Mouse (Mus musculus): Measurements from ENCODE around the gene Baz1b. TPM values are rescaled to one million over a fixed set of nuclear protein-coding genes. Genes with fewer than 3 reads are reported as not detected.

Gene Baz1b
- 54.9 and 58.9 TPM in 2 replicates for polyA plus RNA-seq (2012)

DNA sequence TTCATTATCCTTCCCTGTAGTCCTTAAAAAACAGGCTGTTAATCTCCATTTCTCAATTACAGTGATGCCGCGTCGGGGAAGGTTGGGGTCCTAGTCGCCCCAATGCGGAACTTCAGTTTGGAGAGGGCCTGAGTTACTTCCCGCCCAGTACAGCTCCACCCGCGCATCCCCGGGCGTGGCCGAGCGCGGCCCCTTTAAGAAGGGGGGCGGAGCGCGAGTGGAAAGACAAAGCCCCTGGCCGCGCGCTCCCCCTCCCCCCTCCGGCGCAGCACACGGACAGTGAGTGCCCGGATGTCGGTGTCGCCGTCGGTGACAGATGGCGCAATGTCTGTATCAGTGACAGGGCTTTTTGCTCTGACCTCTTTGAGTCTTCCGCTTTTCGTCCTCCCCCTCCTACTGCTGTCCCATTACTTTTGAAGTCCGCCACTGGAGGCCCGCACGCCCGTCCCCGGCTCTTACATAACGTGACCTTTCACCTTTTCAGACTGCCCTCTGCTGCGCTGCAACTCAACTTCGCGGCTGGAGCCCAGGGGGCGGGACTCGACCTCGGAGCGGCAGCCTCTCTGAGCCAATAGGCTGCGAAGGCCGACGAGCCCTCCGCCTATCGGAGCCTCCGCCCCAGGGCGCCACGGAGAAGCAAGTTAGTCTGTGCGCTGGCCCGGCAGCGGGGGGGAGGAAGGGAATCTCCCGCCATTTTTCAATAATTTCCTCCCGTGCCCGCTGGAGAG lies at the start of gene Baz1b:
TSS of gene Baz1b (plus strand) at position 644 of the 728 bp plus-strand sequence.
- no peak for TF ChIP-seq GATA1 (IDR thresholded peaks at IDR 0.05; ENCODE audit: low read length)

GRCm38 (mm10) chr5:135139881-135140280 lies 47.2 kb upstream of the Baz1b start:
- TF ChIP-seq GATA1 (IDR thresholded peaks at IDR 0.05; ENCODE audit: low read length), result no peak

GRCm38 (mm10) chr5:135144469-135144868 lies 42.6 kb upstream of the Baz1b start:
- no peak for TF ChIP-seq GATA1 (IDR thresholded peaks at IDR 0.05; ENCODE audit: low read length)

DNA sequence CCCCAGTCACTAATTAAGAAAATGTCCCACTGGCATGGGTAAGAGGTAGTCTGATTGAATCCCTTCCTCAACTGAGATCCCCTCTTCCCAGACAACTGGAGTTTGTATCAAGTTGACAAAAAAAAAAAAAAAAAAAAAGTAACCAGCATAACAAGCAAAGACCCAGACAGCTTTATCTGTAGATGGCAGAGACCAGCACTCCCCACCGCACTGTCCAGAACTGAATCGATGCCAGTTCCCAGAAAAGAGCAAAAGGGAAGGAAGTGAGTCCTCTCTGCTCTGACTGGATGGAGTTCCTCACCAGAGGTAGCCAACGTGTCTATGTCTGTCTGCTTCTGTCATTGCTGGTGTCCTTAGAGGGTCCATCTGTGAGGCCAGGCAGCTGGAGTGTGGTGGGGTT lies 41.5 kb upstream of the Baz1b start:
- no peak for TF ChIP-seq GATA1 (IDR thresholded peaks at IDR 0.05; ENCODE audit: low read length)

DNA sequence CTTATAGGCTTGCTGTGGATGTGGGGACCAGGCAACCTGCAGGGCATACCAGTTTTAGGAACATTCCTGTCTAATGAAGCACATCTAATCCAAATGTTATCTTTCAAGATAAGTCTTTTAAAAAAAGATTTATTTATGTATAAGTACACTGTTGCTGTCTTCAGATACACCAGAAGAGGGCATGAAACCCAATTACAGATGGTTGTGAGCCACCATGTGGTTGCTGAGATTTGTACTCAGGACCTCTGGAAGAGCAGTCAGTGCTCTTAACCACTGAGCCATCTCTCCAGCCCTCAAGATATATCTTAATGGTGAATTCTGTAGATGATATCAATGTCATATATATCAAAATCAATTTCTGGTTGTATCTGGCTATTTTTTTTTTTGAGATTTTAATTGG lies 41.1 kb upstream of the Baz1b start:
- TF ChIP-seq GATA1 (IDR thresholded peaks at IDR 0.05; ENCODE audit: low read length), result no peak

DNA sequence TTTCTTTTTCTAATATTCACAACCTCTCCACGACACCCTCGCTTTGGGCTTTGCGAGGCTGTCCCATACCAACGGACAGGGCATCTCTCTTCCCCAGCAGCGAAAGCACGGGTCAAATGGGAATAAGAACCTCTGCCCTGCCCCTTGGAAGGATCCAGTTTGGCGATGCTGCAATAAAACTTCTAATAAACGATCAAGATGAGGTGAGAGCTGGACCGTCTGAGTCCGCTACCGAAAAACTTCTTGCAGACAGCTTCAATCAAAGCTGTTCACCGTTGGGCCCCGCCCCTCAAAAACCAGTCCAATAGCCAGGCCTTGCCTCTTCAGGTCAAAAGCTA lies 38.4 kb upstream of the Baz1b start:
- no peak for TF ChIP-seq GATA1 (IDR thresholded peaks at IDR 0.05; ENCODE audit: low read length)

GRCm38 (mm10) chr5:135149053-135149819 lies 37.8 kb upstream of the Baz1b start, which contains the start of gene Tbl2:
Tbl2 (plus strand) TSS chr5:135149657.
- TF ChIP-seq GATA1 (IDR thresholded peaks at IDR 0.05; ENCODE audit: low read length), result no peak

DNA sequence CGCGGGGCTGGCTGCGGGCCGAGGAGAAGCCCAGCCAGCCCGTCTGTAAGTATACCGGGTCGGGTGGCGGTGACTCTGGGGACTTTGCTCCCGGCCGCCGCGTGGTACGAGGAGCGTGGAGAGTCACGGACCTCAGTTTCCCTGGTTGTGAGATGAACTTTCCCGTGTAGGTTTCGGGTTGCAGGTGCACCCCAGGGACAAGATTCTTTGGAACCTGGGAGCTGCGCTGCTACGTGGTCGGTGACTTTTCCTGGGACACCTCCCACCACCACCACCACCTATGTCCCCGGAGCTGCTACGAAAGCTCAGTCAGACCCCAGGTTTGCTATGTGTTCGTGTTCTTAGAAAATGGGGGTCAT lies 37.3 kb upstream of the Baz1b start:
- TF ChIP-seq GATA1 (IDR thresholded peaks at IDR 0.05; ENCODE audit: low read length), result no peak

DNA sequence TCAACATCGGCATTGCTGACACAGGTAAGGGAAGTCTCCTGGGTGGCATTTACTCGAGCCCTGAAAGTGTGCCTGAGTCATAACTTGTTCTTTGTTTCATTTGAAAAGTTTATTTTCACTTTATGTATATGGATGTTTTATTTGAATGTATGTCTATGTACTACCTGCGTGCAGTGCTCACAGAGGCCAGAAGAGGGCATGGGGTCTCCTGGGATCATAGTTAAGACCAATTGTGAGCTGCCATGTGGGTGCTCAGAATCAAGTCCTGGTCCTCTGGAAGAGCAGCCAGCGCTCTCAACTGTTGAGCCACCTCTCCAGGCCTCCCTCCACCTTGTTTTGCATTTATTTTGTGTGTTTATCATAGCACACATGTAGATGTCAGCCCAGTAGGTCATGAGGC lies 30.6 kb upstream of the Baz1b start:
- no peak for TF ChIP-seq GATA1 (IDR thresholded peaks at IDR 0.05; ENCODE audit: low read length)

DNA sequence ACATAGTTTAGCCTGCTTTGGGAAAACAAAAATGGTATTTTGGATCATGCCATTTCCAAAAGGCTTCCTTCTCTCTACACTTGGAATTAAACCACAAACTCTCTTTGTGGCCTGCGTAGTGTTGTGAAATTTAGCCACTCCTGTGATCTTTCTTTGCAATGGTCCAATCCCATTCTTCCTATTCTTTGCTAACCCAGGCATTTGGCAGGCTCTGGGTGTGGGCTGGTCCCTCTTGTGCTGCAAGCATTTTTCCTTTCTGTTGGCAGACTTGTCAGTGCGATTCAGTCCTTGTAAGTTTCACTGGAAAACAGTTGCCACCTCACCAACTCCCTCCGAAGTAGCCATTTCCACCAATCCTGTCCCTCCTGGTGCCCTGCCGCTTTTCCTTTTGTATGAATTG lies 25.8 kb upstream of the Baz1b start:
- no peak for TF ChIP-seq GATA1 (IDR thresholded peaks at IDR 0.05; ENCODE audit: low read length)

GRCm38 (mm10) chr5:135161650-135162049 lies 25.4 kb upstream of the Baz1b start:
- no peak for TF ChIP-seq GATA1 (IDR thresholded peaks at IDR 0.05; ENCODE audit: low read length)

DNA sequence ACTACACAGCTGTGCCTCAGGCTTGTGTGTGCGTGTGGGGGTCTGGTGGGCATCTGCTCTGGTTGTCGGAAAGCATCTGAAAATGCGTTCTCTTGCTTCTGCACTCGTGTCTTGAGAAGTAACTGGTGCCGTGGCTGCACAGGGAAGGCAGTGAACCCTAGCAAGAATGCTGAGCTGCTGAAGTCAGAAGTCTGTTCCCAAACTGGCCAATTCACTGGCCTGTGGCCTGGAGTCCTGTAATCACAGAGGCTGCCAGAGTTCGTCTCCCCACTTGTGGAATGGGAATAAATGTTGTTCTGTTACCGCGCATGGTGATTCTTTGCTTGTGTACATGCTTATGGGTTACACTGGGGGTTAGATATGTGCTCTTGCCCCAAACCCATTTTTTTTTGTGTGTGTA lies 24.7 kb upstream of the Baz1b start:
- no peak for TF ChIP-seq GATA1 (IDR thresholded peaks at IDR 0.05; ENCODE audit: low read length)

GRCm38 (mm10) chr5:135162821-135163220 lies 24.2 kb upstream of the Baz1b start:
- TF ChIP-seq GATA1 (IDR thresholded peaks at IDR 0.05; ENCODE audit: low read length), result no peak

DNA sequence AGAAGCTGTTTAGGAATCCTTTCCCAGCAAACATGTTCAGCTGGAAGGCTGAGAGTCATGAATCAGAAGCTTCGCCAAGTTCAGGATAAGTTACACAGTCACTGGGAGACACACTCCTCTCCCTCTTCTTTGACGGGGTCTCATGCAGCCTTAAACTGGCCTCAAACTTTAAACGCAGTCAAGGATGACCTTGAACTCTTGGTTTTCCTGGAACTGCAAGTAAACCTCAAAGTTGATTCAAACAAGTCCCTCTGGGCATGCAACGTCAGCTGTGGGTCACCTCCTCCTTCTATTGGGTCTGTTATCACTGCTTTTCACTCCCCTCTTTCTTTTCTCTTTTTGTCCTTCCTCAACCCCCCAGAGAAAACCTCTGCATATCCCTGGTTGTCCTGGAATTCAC lies 20.2 kb upstream of the Baz1b start:
- no peak for TF ChIP-seq GATA1 (IDR thresholded peaks at IDR 0.05; ENCODE audit: low read length)

GRCm38 (mm10) chr5:135167469-135167868 lies 19.6 kb upstream of the Baz1b start:
- no peak for TF ChIP-seq GATA1 (IDR thresholded peaks at IDR 0.05; ENCODE audit: low read length)

- TF ChIP-seq GATA1 (IDR thresholded peaks at IDR 0.05; ENCODE audit: low read length), result no peak
Measured at GRCm38 (mm10) chr5:135168063-135169062, 18.7 kb upstream of the Baz1b start, which contains the start of gene Bcl7b. Bcl7b (plus strand) TSS chr5:135168283.
